Mouse (Mus musculus) cerebellum, adult 18-20 months (tissue): Measurements from ENCODE around the gene Ppm1a.
A peak's percentile ranks its signal among the peaks of the same experiment; 100 is the strongest.

Experiments used
- DNase-seq, 2 experiments: peaks; one replicate each; pipeline ENCODE4 v3.0.0; 2021

Gene Ppm1a

DNA sequence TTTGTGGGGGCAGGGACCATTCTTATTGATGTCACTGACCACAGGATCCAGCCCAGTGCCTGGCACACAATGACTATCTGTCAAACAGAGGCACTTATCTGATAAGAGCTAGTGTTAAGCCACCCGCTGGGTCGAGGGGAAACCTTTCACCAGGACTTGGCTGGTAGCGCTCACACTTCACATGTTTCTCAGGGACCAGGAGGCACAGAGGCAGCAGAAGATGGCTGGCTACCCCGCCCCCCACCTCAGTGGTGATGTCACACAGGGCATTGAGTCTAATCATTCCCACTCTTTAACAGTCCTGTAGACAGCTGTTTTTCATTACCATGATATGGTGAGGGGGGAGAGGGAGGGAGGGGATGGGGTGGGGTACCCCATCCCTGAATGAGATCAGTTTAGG lies at the start of gene Ppm1a:
Gene Ppm1a (plus strand): TSS at position 370 of the 400 bp plus-strand sequence.
- DNase-seq = no peak

DNA sequence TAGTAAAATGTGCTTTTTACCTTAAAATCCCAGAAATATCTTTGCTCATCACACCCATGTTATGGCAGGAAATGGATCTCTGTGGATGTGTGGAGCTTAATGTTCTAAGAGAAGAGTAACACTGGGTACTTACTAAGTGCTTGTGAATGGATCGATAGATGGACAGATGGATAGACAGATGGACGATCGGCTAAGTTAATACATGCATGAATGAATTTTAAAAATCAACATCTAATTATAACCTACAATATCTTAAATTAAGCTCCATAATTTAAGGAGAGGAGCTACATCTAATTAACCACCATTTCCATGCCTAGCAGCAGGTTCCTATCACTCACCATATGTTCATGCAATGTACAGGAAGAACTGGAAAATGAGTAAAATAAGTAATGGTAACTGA lies 47.3 kb upstream of the Ppm1a start:
- no peak for DNase-seq

DNA sequence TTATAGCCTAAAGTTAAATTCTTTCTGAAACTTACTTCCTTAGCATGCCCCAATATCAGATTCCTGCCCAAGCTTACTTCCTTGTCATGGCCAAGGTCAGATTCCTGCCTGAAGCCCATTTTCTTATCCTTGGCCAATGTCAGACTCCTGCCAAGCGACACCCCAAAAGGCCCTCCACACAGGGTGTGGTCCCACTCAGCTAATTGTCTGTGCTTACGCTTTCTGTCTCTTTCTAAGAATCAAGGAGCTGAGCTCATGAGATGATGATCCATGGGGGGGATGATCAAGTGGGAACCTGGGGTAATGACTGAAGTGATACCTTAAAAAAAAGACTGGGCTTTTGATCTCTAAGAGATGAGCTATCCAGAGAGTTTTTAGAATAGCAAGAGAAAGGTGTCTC lies 42.4 kb upstream of the Ppm1a start:
- DNase-seq = no peak

- DNase-seq = no peak
These were observed 41.4 kb upstream of the Ppm1a start for GRCm38 (mm10) chr12:72715846-72716245.

DNA sequence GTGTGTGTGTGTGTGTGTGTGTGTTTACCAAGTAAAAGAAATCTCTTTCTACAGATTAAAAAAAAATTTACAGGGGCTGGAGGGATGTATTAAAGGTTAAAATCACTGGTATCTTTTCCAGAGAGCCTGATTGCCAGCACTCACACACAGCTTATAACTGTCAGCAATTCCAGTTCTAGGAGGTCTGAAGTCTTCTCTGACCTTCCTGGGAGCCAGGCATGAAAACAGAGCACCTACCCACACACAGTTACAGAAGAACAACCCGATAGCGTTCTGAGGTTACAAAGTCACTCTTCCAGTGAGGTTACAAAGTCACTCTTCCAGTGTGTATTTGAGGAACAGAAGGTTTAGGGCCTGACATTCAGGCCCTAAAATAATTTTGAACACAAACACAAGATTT lies 38.2 kb upstream of the Ppm1a start:
- no peak for DNase-seq

GRCm38 (mm10) chr12:72719452-72720087 lies 37.7 kb upstream of the Ppm1a start:
- DNase-seq = no peak

DNA sequence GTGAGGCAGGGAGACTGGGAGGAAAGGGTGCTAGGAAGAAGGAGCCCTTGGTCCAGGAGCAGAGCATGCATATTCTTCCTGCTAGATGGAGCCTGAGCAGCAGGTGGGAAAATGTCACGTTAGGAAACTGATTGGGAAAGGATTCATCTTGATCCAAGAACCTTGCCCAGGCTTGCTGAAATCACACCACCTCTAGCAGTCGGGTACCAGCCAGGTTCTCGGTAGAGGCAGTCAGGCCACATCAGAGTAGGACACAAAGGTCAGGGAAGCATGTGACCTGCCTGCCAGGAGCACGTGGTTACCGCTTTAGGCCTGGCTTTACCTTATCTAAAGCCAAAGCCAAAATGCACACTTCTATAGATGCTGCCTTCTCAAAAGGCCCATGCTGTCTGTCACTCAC lies 35.5 kb upstream of the Ppm1a start:
- DNase-seq = no peak

GRCm38 (mm10) chr12:72723965-72724364 lies 33.3 kb upstream of the Ppm1a start:
- DNase-seq = no peak

DNA sequence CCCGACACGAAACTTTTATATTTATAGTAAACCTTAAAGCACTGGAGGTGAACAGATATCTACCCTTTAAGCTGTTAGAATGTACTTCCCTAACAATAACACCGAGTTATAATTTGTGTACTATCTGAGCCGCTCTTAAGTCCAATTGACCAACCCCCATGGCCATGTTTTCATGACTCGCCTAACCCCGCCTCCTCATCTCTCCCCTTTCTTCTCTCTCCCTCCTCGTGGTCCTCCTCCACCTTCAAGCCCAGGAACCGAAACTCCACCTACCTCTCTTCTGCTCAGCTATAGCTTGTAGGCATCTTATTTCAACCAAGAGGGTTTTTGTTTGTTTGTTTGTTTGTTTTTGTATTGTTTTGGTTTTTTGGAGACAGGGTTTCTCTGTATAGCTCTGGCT lies 30.2 kb upstream of the Ppm1a start:
- no peak for DNase-seq

DNA sequence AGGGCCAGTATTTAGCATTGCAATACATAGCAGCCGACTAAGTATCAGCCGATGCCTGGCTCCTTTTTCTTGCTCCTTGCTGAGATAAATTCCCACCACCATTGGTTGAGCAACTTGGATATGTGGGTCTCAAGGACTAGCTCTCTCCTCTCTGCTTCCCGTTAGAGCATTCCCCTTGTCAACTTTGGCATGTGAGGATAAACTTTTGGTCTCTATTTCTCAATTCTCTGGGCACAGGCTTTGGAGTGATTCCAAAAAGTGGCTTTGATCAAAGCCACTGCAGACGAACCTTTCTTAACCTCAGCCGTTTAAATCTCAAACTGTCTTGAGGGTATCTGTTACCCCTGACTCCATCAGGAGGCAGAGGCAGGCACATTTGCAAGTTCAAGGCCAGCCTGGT lies 29.6 kb upstream of the Ppm1a start:
- no peak for DNase-seq

GRCm38 (mm10) chr12:72734112-72734511 lies 23.1 kb upstream of the Ppm1a start:
- DNase-seq = no peak

DNA sequence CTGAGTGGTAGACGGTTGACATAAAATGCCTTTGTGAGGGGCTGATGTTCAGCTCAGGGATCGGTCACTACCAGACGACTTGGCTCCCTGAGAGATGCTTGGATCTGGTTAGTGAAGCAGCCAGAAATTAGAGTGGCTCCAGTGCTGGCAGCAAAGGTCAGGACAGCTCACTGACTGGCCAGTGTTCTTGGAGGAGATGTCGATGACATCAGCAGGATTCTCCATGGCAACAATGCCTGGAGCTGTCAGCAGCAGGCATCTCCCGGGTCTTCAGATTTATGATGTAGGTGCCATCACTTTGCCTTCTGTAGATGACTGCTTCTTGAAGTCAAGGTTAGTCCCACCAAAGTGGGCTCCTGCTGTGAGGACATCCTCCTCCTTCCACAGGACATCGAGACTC lies 16.1 kb upstream of the Ppm1a start:
- DNase-seq = no peak

DNA sequence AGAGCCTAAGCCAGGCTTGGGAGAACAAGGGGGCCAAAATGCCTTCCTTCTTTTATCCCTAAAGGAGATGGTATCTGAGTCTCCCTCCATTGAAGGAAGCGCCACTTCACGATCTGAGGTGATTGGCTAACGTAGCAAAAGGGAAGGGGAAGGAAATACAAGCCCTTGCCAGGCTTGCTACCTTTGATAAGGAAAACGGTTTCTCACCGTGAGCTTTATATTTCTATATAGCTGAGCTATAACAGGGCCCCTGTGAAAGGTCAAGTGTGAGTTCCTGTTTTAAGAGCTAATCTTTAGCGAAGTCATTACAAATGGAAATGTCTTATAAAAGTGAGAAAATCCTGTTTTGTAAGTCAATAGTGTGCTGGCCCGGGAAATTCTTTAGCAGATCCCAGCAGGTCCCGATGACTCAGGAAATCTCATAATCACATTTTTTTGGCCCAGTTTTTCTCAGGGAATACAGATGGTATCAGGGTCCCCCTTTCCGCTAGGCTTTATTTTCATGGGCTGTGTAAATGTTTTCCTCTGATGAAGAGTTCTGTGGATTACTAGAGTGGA lies 12.4 kb upstream of the Ppm1a start:
- no peak for DNase-seq

DNA sequence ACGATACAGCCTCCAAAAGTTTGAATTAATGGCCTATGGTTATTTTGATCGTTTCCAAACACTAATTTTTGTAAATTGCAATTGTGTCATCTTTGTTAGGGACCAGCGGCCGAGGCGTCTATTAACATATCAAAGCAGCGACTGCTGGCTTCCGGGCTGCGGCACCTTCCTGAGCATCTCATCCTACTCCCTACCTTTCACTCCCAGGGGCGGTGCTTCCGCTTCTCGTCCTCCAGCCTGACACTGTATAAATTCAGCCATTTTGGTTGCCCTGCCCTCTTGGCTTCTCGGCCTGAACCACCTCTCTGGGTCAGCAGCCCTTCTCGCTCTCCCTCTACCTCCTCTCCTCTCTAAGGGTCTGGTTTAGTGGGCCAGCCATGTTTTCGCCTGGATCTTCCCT lies 11.8 kb upstream of the Ppm1a start:
- no peak for DNase-seq

GRCm38 (mm10) chr12:72748341-72748740 lies 8.9 kb upstream of the Ppm1a start:
- DNase-seq = no peak

GRCm38 (mm10) chr12:72748841-72749240 lies 8.4 kb upstream of the Ppm1a start:
- no peak for DNase-seq

DNA sequence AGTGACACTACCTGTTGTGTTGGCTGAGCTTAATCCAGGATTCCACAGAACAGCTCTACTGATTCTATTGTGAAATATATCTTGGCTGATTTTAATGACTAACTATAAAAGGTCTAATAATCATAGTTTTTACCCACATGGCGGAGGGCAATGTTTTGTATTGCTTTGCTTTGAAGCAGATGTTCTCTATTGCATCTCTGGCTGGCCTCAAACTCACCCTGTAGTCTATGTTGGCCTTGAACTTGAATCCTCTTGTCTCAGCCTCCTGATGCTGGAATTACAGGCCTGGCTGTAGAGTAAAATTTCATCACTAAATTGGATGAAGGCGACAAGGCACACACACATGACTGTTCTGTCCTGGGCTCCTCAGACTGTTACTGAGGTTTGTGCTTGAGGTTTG lies 7.8 kb upstream of the Ppm1a start:
- DNase-seq = no peak

DNA sequence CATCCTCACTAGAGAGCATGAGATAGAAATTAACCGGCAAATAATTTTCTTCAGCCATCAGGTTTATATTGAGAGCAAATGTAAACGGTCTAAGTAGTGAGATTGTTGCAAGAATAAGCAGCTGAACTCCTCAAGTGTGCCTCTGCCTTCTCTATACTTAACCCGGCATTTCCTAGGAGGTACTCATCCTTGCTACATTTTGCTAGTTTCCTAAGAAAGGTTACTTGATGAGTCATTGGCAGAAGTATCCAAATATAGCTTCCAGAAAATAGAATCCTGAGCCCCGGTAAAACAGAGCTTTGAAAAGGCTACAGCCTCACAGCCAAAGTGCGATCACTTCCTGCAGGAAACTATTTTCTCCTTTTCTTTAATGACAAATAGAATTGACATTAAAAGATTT lies 7.2 kb upstream of the Ppm1a start:
- DNase-seq = no peak

DNA sequence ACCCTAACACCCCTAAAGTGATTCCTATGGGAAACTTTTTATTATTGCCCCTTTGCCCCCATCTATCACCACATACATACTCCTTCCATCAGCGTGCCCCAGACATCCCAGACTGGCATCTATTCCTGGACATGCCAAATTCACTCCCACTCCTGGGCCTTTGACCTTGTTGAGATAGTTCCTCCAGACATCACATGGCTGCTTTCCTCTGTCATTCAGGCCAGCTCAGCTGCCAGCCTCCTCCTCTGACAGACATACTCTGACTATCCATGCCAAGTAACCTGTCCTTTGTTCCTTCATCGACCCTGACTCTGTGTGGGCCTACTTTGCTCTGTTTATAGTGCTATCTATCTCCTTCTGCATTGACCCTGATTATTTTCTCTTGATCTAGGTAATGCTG lies 6.6 kb upstream of the Ppm1a start:
- DNase-seq = no peak

DNA sequence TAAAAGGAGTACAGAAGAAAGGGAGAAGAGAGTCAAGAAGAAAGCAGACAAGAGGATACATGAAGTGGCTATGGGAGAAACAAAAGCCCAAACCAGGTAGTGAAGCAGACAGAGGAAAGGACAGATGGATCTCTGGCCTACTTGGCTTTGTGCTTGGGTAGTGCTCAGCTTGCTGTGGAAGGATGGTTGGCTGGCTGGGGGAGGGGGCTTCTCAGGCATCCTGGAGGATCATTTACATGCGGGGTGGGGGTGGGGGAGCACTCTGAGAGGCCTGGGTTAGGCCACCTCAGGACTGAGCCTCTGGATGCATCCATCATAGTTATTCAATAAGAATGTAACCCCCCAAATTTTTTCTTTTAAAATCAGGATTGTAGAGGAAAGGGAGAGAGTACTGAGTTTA lies 341 bp downstream of the Ppm1a start:
- DNase-seq = no peak

DNA sequence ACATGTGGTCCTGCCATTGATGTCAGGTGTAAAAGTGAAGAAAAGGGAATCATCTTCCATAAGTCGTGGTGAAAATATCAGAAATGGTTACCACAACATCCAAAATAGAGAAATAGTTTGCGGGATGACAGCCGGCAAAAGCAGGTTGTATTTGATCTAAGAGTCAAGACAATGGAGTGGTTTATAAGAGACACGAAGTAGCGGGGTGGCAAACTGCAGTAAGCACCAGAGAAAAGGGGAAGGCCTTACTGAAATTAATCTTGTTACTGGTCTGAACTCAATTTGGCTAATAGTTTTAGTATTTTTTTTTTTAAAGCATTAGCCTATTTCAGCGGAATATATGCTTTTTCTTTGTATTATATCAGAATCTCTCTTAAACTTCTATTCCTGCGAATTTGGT lies 2.7 kb downstream of the Ppm1a start:
- no peak for DNase-seq

GRCm38 (mm10) chr12:72760376-72761229 lies 3.3 kb downstream of the Ppm1a start:
- DNase-seq = peak; percentile 89 to 96

- no peak for DNase-seq
These were observed 4.0 kb downstream of the Ppm1a start for GRCm38 (mm10) chr12:72761230-72761648.

DNA sequence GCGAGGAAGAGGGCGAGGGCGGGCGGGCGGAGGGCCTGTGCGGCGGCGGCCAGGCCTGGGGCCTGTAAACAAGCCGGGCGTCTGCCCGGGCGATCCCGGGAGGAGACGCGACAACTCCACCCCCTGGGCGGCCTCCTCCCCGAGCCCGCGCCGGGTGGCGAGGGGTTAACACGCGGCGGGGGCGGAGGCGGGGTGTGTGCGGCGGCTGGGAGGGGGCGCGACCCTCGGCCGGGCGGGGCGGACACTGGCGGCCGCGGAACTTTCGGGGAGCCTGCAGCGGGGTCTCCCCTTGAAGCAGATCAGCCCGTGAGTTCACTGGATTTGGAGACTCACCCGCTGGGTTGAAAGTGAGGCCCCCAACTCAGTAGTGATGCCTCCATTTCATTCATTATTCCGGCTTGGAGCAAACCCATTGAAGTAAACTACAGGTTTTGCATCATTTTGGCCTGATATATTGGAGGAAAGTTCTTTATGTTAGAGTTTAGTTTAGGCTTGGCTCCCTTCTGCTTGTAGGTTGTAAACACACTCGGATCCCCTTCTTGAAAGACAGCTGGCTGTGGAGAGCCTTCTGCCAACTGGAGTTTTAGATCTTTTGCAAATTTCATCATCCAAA lies 4.5 kb downstream of the Ppm1a start:
- DNase-seq = peak; percentile 49 to 67
